Mouse (Mus musculus) liver, postnatal 0 days (tissue): ENCODE measurements around the gene Ino80b.

Source experiments
- CTCF ChIP-seq: sonication (generic); IDR thresholded peaks from 2 replicates; pipeline ENCODE4 v1.5.1; 2016; ENCODE audit warnings: antibody characterized with exemption, low read depth
- EP300 ChIP-seq: IDR thresholded peaks from 2 replicates; pipeline ENCODE4 v1.6.1; 2016; ENCODE audit warnings: antibody characterized with exemption, low read depth, mild to moderate bottlenecking

DNA sequence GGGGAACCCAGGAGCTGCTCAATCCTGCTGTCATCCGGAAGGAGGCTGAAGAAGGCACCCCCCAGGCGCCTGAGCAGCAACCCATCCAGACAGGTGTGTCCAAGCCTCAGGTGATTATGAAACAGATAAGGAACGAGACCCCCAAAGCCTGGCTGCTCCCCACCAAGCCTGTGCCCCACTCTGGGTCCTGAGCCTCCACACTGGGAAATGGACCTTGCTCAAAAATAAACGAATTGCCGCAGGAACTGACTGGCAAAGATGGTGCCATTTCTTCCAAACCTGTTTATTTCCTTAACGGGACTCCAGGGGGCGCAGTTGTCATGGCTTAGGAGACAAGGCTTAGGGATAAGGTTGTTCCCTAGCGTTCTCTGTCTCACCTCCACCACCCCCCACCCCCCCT is 37.5 kb upstream of the Ino80b start:
- TF ChIP-seq CTCF (peak; percentile 83), EP300 (no peak)
